Mouse (Mus musculus) heart, adult 9 months (tissue): Measurements from ENCODE around the gene Upk3b.
"Not testable (repeated sequence)": the region's sequence is repeated elsewhere in the genome, so short reads cannot be mapped to it uniquely, and the experiment has no call there.

Experiments used
- DNase-seq, 2 experiments: peaks; one replicate each; pipeline ENCODE4 v3.0.0; 2022; ENCODE audit warnings: low spot score in 2 of 2

Gene Upk3b

DNA sequence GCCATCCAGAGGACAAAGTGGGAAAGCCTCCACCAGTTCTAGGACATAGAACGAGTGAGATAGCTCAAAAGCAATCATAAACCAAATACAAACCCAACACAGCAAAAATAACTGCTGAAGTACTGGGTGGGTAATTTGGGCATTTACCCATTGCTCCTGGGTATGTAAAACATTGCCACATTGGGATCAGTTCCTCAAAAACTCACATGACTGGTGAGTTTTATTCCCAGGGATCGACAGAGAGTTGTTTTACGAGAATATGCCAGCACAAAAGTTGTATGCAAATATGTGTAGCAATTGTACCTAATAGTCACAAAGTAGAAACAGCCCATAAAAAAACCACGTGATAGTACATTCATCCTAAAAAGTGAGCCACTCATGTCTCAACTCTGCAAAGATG is 3.4 kb upstream of the Upk3b start:
- no peak for DNase-seq

DNA sequence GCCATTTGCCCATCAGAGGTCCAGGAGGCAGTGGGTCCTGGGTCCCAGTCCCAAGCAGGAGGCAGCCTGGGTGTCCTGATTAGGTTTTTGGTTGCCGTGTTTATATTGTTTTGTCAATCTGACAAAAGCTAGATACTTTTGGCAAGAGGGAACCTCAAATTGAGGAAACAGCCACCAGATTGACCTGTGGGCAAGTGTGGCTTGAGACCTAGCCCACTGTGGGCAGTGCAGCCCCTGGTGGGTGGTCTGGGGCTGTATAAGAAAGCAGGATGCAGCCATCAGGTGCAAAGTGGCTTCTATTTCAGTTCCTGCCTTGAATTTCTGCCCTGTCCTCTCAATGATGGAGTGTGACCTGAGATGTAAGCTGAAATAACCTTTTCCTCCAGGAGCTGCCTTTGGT is 3.0 kb upstream of the Upk3b start:
- no peak for DNase-seq

DNA sequence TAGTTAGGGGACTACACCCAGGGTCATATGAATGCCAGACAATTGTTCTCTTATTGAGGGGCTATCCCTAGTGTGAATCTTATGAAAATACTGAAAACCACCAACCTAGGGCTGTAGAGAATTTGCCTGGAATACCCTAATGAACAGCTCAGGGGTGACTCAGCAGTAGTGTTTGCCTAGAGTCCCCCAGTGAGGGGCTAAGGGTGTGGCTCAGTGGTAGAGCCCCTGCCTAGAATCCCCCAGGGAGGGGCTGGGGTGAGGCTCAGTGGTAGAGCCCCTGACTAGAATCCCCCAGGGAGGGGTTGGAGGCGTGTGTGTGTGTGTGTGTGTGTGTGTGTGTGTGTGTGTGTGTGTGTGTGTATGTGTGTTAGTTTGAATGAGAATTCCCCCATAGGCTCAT is 1.6 kb upstream of the Upk3b start:
- DNase-seq: no peak

DNA sequence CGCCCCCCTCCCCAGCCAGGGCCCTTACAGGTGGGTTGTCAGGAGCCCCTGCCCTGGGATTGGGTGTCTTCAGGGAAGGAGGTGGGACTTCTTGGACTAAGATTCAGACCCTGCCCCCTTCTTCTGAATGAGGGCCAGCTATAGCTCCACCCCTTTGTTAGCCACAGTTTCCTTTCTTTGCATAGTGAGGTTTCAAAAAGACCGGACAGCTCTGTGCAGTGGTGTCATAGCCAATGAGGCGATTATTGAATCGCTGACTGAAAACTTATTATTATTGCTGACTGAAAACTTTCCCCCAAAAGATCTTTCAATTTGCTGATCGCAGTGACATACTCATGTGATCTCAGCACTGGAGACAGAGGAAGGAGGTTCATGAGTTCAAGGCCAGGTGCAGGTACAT is 1.9 kb downstream of the Upk3b start:
- DNase-seq: no peak

DNA sequence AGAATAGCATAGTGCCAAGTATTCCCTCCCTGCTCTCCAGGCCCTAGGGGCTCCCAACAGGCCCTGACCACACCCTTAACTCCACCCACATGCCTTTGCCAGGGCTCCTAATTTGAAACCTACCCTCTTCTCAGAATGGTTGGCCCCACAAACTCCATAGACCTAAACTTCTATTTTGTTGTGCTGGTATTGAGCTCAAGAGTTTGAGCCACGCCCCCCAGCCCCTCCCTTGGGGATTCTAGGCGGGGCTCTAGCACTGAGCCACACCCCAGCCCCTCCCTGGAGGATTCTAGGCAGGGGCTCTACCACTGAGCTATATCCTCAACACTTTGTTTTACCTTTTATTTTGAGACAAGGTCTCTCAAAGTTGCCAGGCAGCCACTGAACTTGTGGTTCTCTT is 3.0 kb downstream of the Upk3b start:
- no peak for DNase-seq

DNA sequence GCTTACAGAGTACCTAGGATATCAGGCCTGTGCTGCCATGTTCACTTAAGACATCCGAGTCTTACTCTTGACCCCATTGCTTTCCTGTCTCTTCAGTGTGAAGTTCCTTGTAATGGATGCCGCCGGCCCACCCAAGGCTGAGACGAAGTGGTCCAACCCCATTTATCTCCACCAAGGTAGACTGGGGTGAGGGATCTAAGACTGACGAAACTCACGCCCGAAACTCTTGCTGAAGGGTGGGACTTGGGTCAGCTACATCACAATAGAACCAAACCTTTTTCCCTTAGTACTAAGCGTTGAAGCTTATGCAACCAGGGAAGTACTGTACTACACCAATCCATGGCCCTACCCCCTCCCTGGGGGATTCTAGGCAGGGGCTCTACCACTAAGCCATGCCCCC is 3.4 kb downstream of the Upk3b start:
- no peak for DNase-seq

DNA sequence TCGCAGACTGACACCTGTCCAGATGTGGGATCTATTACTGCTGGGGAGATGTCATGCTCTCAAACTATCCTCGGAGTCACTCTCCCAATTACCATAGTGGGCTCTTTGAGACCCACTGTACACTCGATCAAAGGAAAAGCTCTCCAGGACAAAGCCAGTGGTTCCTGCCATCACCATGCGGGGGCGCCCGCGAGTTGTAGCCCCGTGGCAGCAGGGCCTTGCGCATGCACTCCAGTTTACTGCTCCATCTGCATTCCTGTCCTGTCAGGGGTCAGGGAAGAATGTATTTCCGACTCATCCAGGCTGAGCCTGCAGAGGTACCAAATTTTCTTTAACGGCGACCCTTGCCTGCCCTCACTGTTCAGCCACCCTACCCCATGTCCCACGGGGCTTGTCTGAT is 6.6 kb downstream of the Upk3b start:
- no peak for DNase-seq

DNA sequence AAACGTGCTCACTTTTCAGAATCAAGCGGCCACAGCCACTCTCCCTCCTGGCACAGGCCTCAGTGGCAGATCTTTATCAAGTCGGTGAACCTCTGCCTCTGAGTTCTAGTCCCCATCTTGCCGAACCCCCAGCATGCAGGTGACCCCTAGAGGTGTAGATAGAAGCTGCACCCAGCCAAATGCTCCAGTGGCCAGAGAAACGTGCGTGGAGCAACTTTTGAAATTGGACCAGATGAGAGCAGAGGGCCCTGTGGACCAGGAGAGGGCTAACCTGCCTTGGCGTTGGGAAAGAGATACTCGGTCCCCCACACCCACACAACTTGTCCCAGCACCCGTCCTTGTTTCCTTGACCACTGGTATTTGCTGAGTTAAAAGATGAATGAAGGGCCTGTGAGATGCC is 7.1 kb downstream of the Upk3b start:
- DNase-seq: no peak

DNA sequence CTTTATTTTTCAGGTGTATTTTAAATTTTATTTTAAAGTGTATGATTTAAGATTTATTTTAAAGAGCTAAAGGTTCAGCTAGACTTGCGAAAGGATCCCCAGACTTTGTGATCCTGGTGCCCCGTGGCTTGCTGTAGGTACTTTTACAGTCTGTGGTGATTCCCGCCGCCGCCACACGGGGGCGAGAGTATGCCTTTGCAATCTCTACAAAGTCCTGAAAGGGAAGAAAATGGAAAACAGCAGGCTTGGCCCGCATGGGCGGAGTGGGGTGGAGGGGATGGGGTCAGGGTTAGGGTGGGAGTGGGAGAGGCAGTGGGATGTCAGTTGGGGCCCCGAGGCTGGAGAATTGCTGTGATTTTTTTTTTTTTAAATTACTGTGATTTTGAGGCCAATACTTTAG is 7.7 kb downstream of the Upk3b start:
- DNase-seq: peak; percentile 51 to 66

DNA sequence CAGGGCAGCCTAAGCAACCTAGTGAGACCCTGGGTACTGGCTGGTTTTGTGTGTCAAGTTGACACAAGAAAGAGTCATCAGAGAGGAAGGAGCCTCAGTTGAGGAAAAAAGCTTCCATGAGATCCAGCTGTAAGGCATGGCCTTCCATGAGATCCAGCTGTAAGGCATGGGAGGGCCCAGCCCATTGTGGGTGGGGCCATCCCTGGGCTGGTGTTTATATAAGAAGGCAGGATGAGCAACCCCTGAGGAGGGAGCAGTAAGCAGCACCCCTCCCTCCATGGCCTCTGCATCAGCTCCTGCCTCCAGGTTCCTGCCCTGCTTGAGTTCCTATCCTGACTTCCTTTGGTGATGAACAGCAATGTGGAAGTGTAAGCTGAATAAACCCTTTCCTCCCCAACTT is 10.2 kb downstream of the Upk3b start:
- not testable (repeated sequence) for DNase-seq

DNA sequence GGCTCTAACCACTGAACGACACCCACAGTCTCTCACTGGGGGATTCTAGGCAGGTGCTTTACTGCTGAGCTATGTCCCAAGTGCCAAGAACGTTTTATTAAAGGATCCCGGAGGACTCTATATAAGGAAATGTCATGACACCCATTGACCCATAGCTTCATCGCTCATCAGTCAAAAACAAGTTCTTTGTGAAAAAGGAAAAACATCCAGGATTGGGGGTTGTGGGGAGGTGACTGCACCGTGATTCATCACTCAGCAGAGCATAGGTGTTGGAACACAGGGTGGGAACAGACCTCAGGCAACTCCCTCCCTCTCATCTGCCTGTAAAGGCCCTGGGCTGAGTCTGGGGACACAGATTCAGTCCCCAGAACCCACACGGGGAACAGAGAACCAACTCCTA is 11.6 kb downstream of the Upk3b start:
- no peak for DNase-seq

DNA sequence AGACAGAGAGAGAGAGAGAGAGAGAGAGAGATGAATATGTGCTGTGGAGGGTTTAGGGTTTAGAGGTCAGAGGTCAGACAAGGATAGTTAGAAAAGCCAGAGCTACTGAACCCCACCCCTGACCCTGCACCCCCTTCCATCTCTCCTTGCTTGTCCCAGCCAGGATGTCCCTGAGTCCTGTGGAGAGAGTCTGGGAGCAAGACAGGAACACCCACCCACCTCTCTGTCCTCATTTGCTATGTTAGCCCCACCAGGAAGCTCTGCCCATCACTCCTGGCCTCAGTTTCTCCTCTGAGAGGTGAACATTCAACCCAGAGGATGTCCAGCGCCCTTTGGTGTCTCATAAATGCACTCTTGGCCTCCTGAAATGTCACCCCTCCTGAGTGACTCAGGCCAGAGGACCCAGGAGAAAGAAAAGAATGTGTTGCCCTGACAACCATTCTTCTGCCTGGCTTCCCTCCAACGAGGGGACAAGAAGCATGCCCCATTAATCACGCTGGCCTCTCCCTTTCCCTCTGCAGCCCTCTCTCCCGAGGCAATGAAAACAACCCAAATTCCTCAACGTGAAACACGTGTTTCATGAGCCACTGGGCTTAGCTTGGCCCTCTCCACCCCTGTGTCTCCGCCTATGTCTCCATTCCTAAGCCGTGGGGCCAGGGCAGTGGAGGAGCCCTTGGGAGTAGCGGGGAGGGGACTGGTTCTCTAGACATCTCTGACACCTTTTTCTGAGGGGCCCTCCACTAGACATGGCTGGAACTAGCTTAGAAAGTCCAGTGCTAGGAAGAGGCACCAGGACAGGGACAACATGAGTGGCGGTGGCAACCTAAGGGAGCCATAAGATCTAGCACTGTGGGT is 13.2 kb downstream of the Upk3b start:
- peak; percentile 47 to 53 for DNase-seq

DNA sequence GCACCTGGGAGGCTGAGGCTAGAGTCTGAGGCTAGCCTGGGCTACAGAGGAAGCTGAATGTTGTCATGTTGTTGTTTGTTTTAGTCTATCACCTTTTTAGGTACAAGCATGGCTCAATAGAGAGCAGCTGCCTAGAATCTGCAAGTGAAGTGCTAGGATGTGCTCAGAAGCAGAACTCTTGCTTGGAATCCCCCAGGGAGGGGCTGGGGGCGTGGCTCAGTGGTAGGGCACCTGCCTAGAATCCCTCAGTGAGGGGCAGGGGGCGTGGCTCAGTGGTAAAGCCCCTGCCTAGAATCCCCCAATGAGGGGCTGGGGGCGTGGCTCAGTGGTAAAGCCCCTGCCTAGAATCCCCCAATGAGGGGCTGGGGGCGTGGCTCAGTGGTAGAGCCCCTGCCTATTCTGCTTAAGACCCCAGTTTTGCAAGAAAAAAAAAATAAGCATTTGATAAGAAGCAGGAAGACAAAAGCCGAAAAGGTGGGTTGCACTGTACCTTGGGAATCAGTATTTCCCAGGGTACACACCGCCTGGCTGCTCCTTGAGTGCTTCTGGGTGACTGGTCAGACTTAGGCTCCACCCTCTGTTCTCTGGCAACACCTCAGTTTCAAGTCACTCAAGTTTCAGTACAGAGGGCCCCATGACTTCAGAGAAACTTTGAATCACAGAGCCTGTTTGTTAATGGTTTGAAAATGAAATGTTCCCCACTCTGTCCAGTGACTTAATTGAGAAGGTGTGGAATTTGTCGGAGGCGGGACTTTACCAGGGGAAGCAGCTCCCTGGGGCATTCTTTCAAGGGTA is 14.8 kb downstream of the Upk3b start:
- no peak for DNase-seq

DNA sequence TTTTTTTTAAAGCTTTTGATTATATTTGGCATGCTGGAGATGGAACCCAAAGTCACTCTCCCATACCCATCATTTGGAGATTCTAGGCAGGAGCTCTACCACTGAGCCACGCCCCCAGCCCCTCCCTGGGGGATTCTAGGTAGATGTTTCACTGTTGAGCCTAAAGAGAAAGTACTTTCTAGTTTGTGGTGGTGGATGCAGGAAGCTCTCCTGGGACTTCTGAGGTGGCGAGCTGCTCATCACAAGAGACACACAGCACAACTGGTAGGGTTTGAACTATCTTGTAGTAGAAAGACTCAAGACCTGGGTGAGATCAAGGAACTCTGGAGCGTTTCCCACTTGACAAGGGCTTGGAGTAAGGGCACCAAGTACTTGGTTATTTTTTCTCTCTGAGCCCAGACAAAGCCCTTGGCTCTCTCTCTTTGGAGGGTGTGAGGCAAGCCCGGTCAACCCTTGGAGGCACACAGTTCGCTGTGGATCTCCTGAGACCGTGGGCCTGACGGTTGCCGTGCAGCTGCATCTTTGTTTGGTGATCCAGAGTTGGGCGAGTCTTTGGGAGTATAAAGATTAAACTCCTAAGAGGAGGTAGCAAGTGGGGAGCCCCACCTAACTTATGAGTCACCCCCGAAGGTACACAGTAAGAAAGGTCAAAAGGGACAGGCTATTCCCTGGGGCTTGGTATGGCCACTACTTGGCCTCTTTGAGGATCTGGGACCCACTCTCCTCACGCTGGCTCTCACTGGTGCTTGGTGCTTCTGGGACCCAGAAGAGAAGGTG is 16.2 kb downstream of the Upk3b start, which contains the start of gene Upk3bl:
Gene Upk3bl (plus strand): TSS at position 192 of the 777 bp plus-strand sequence.
- no peak for DNase-seq

DNA sequence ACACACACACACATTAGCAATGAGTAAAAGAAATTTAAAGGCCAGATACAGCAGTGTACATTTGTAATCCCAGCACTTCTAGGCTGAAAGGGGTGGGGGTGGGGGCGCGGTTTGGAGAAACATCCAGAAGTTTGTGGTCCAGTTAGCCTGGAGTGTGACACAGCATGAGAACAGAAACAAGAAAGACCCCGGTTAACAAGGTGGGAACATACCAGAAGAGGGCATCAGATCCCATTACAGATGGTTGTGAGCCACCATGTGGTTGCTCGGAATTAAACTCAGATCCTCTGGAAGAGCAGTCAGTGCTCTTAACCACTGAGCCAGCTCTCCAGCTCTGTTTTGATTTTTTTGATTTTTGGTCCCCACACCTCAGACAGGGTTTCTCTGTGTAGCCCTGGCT is 17.8 kb downstream of the Upk3b start:
- no peak for DNase-seq

DNA sequence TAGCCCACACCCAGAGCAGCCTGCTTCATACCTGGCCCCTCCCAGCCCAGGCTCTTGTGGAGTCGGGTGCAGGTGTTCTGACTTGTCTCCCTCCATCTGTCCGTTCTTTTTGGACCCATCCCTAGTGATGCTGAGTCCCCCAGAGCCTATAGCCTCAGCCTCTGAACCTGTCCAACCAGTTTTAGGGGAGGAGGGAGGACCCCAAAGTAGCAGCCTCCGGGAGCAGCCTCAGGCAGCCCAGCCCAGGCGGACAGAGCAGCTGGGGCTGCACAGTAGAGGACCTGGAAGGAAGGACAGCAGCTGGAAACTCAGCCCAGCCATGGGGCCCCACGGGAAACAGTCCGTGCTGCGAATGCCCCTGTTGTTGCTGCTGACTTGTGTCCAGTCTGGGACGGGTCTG is 18.8 kb downstream of the Upk3b start:
- no peak for DNase-seq

DNA sequence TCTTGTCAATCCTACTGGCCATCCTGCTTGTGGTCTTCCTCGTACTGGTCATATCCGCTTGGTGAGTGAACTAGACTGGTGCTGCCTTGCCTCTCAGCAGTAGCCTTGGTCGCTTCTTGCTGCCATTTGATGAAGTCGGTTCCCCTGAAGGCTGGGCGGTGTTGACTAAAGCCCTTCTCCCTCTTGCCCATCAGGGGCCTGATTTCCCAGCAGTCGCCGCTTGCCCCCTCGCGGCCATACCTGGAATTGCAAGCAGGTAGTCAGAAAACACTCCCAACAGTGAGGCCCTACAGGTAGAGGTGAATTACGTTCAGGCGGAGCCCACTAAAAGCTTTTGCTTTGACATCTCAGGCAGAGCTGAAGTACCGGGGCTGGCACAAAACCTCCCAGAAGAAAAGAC is 23.3 kb downstream of the Upk3b start:
- DNase-seq: peak; percentile 55 to 71

DNA sequence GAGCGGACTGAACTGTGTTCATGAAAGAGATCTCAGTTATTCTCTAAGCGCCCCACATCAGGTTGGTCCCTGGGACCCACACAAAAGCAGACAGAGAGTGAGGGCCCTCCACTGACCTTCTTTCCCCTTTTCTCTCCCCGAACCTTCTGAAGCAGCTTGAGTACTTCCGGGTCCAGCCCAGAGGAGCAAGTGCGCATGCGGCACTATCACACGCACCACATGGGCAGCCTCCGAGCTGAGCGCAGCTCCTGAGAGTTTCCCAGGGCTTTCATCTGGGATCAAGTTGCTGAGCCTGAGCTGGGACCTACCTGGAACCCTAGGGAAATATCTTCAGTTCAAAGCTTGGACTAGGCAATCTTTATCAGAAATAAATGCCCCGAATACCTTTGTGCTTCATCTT is 25.6 kb downstream of the Upk3b start:
- DNase-seq: no peak

DNA sequence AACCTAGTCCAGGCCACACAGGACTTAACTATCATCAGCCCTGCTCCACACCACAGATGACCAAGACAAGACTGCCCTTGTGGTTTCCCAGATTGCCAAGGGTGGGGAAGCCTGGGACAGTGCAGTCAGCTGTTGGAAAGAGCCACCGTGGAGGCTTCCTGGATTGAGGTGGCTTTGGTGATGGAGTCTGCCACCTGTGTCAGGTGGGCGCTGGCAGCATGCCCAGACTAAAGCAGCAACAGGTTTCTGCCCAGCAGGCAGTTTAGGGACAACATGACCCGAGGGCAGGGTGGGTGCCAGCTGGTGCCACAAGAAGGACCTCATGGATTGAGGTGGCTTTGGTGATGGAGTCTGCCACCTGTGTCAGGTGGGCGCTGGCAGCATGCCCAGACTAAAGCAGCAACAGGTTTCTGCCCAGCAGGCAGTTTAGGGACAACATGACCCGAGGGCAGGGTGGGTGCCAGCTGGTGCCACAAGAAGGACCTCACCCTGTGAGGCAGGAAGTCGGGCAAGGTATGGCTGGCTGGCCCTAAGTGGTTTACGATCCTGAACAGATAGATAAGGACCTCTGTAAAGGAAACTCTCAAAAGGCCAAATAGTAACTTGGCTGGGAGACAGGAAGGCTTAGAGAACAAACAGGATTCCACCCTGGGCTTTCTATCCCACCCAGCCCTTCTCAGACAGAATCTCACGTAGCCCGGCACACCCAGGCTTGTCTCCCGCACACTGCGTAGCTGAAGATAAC is 28.3 kb downstream of the Upk3b start:
- DNase-seq: not testable (repeated sequence)

DNA sequence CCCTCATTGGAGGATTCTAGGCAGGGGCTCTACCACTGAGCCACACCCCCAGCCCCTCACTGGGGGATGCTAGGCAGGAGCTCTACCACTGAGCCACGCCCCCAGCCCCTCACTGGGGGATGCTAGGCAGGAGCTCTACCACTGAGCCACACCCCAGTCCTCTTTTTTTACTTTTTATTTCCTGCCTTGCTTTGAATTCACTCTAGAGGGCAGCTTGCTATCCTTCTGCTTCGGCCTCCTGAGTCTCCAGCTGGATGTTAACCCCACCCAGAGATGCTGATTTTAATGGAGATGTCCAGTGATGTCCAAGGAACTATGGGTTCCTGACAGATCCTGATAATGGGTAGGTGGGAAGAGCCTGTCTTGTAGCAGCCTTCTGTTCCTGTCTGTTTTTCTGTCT is 31.1 kb downstream of the Upk3b start:
- DNase-seq: no peak

DNA sequence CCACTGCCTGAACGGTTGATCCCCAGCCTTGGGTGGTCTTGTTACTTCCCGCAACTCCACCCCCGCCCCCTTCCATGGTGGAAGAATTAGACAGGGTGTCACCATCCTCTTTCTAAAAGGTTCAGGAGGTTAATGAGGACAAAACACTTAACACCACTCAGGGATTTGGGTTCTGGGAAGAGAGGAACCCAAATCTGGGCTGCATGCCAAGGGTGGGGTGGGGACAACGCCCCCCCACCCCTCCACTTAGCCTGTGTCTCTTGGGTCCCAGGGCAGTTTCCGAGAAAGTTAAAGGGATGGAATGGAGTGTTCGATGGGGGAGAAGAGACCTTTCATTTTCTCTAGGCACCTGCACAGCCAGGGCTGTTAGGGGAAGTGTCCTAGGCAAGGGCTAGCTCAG is 34.8 kb downstream of the Upk3b start:
- DNase-seq: no peak

DNA sequence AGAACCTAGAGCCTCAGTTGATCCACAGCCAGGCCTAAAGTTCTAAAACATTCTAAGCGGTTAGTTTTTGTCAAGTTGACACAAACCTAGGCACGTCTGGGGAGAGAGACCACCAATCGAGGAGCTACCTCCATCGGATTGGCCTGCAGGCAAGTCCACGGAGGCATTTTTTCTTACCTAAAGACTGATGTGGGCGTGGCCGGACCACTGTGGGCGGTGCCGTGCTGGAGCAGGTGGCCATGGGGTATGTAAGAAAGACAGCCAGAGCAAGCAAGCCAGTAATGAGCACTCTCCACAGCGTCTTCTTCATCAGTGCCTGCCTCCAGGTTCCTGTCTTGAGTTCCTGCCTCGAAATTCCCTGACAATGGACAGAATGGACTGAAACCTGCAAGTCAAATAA is 35.2 kb downstream of the Upk3b start:
- no peak for DNase-seq
